Mouse (Mus musculus): ENCODE measurements around the gene Slc39a5. TPM values are rescaled to one million over a fixed set of nuclear protein-coding genes. Genes with fewer than 3 reads are reported as not detected.
A peak's percentile ranks its signal among the peaks of the same experiment; 100 is the strongest.

Slc39a5 gene
- total RNA-seq, 2 experiments from 2014 or later, result not detected

DNA sequence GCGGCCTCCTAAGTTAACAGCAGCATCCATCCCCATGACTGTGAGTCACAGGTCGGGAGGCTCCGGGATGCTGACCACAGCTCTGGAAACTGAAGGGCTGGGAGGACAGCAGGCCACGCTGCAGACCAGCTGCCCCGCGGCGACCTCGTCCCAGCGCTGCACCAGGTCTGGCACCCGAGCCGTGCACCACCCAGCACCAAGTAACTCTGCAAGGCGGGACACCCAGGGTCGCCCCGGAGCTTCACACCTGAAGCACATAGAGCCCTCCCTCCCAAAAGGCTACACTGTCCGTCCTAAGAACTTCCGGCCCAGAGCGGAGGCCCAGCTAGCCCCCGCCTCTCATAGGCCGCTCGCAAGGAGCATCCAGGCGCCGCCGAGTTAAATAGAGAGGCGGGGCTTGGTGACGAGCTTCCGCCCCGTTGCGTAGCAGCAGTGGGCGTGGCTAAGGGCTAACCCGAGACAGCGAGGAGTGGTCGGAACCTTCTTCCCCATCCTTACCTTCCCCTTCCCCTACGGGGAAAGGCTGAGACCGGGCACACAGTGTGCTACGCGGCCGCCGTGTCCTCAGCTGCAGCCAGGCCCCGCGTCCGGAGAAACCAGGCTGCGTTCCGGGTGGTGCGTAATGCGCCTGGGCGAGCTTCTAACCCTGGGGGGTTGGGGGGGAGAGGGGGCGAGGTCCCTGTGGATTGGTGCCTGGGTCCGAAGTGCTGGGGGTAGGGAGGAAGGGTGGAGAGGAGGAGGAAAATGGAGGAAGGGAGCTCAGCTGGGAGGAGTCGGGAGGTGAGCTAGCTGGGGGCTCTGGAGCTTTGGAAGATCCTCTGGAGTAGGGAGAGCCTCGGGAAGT, 10.4 kb upstream of the Slc39a5 start, which contains the start of the genes Nabp2 and Rnf41:
Gene Nabp2 (minus strand): TSS at position 282 of the 844 bp plus-strand sequence.
Gene Rnf41 (plus strand): TSS at position 447 of the 844 bp plus-strand sequence.
- ATAC-seq (replicated peaks; ENCODE audit: low FRiP score, poor library complexity, severe bottlenecking), result peak; percentile 82

DNA sequence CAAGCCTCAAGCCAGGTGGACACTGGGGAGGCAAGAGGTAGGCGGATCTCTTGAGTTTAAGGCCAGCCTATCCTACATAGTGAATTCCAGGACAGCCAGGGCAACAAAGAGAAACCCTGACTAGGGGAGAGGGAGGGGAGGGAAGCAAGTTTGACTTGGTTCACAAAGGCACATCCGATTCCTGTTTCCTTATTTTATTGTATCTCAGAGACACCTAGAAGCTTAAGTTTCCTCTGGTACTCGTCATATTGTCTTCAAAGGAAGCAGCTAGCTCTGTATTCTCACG, 9.5 kb upstream of the Slc39a5 start:
- no peak for ATAC-seq (replicated peaks; ENCODE audit: low FRiP score, poor library complexity, severe bottlenecking)

DNA sequence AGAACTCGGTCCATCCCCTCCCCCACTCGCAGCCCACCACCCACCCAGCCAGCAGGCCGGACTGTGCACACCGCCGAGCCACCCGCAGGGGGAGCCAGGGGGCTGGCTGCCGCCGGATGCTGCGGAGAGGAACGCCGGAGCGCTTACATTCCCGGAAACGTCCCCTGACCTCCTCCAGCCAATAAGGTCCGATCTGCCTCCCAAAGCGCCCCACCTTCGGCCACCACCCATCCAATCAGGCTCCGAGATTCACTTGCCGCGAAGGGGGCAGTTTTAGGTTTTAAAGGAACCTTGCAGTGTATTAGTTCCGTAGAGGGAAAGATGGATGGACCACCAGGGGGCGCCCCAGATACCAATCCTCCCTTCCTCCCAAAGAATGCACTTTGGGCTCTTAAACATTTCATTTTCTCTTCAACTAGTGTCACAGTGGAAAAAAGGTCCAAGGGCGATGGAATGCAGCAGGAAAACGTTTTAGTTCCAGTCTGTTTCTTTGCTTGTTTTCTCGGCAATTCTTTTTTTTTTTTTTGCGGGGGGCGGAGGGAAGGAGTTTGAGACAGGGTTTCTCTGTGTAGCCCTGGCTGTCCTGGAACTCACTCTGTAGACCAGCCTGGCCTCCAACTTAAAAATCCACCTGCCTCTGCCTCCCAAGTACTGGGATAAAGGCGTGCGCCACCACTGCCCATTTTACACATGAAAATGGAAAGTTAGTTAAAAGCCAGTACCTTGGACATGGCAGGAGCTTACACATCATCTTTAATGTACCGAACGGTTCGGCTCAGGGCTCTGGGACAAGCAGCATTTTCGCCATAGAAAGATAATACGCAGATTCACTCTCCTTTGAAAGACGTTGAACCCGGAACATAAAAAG, 8.9 kb upstream of the Slc39a5 start:
- peak; percentile 89 for ATAC-seq (replicated peaks; ENCODE audit: low FRiP score, poor library complexity, severe bottlenecking)

DNA sequence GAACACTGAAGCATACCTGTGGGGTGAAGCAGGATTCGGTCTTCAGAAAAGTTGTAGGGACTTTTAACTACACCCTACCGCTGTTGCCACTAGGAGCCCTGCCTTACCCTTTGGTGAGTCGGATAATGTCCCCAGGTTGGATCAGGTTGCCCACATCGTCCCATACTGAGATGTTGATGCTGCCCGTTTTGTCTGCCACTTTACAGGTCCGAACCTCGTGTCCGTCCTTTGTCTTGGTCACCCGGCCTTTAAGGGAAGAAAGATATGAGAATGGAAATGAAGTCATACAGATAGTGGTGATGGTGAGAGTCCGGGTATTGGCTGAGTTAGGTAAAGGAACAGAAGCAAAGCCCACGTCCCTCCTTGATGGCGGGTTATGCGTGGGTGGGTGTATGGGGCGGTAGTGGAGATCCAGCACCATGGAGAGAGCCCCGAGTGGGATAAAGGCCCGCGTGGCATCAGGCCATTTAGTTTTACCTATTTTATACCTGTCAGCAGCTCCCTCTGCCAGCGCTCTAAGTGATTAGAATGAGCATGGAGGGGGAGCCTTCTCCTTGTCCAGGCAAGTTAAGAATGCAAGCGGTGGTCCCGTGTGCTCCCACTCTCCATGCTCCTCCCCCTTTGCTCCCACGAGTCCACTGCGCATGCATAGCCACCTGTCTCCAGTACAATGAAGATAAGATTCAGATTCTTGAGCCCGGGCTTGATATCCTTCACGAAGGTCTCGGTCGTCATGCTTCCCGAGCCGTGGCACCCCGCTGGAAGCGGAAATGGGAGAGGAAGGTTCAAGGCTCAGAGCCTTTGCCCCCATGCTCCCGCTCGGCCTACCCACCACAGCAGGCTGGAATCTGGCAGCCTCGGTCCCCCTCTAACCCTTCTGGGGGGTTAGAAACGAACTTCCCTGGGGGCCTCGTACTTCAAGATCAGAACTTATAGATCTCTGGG, 7.8 kb upstream of the Slc39a5 start:
- ATAC-seq (replicated peaks; ENCODE audit: low FRiP score, poor library complexity, severe bottlenecking), result peak; percentile 1; the same call in 1 of the 2 replicates

DNA sequence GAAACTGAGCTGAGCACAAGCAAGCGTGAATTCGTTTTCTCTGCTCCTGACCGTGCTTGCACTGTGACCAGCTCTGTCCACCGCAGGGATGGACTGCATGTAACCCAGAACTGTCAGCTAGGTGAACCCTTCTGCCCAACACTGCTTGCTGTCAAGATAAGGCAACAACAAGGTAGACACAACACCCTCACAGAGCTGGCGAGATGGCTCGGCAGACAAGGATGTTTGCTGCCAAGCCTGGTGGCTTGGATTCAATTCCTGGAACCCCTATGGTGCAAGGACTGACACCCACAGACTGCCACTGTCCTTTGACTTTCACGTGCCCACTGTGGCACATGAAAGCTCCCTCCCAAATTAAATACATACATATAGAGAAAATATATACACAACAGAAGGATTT, 2.9 kb upstream of the Slc39a5 start:
- no peak for ATAC-seq (replicated peaks; ENCODE audit: low FRiP score, poor library complexity, severe bottlenecking)

DNA sequence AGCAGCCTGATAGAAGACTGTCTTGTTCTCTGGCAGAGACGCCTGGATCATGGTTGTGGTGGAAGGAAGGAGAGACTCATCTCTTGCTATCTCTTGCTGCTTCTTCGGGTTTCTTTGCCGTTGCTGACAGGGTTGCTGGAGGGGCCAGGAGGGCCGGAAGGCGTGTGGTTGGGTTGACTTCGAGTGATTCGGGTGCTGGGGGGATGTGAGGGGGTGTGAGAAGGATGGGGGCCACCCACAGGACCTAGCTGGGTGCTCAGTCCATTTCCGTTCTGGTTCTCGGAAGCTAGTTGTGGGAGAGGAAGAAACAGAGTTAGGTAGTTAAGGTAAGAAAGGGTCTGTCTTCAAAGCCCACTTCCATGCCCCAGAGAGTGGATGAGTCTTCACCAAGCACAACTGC, 609 bp upstream of the Slc39a5 start:
- ATAC-seq (replicated peaks; ENCODE audit: low FRiP score, poor library complexity, severe bottlenecking), result no peak

DNA sequence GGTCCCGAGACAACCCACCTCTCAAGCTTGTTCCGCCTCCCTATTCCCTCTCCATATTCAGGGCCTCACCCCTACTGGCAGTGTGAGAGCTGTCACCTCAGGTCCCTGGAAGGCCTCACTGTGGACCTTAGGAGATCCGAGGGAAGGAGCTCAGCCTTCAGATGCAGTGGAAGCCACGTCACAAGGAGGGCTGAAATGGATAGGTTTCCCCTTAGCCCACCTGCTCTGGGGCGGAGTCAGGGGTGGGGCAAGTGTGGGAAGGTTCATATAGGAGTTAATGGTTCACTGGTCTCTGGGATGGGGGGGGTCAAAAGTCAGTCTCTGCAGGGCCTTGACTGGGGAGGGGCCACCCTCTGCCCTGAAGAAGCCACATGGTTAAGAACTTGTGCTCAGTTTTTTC, 691 bp downstream of the Slc39a5 start:
- ATAC-seq (replicated peaks; ENCODE audit: low FRiP score, poor library complexity, severe bottlenecking), result no peak

DNA sequence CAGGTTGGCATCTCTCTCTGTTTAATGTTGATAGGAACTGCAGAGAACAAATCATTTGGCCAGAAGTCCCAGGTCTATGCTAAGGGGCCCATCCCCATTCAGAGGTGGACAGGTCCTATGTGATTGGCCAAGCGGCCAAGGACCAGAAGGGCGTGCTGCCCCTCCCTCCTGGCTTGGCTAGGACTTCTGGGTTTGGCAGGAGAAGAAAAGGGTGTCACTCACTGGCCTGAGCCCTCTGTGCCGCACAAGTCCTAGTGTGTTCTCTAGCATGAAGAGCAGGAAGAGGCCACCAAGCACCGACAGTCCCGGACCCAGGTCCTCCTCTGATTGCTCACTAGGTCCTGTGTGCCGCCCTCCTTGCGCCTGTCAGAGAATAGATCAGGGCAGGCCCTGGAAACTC, 3.6 kb downstream of the Slc39a5 start:
- no peak for ATAC-seq (replicated peaks; ENCODE audit: low FRiP score, poor library complexity, severe bottlenecking)

DNA sequence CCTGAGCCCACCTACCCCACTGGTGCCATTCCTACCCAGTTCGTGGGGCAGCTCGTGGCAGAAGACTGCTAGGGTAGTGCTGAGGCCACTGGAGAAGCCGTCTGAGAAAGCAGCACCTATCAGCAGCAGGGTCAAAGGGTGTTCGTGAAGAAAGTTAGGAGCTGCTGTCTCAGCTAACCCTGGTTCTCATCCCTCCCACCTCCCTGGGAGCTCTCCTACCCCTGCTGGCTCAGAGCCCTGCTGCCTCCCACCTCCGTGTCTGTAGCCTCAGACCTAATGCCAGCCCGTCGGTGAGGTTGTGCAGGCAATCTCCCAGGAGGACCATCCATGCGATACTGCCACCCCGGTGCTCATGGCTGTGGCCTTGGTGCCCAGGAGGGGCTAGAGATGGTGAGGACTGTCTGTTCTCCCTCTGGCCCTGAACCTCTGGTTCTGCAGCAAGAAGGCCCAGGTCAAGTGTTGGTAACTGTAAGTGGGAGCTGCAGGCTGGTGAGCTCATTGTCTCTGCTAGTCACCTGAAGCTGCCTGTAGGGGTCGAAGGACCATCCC, 4.2 kb downstream of the Slc39a5 start:
- 0 out of 2 replicates have a peak, but pooled peaks have one; percentile 17 for ATAC-seq (replicated peaks; ENCODE audit: low FRiP score, poor library complexity, severe bottlenecking)

DNA sequence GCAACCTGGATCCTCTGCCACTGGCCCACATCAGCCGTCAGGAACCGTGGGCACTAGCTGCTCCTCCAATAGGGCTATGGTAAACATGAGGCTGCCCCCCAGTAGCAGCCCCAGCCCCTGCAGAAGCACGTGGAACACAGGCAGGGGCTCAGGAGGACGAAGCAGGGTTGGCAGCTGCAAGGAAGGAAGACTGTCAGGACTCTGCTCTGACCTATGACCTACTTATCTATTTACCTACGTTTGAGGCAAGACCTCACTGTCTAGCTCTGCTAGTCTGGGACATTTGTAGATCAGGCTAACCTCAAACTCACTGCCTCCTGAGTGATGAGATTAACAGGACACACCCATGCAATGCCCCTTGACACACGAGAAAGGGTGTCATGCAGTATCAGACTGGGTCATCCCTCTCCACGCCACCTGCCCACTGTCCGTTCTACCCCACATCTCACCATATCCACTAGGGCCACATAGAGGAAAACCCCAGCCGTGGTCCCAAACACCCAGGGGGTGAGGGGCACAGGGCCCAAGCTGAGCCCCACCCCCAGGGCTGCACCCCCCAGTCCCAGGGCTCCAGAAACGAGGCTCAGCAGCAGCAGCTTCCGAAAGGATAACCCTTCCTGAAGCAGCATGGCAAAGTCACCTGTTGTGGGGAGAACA, 4.9 kb downstream of the Slc39a5 start:
- no peak for ATAC-seq (replicated peaks; ENCODE audit: low FRiP score, poor library complexity, severe bottlenecking)

DNA sequence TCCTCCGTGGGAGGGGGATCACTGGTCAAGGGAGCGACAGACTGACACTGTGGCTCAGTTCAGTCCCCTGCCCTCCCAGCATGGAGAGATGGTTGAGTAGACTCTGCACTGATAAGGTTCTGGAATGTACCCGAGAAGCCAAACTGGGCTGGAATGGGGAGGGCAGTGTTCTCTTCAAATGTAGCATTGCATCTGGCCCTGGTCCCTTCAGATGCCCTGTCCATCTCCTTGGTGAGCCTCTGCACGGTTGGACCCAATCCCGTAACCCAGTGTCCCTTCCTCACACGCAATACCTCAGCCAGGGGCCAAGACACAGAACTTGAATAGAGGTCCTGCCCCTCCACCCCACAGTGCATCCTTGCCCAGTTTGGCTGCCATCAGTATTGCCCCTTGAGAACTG, 9.2 kb downstream of the Slc39a5 start:
- no peak for ATAC-seq (replicated peaks; ENCODE audit: low FRiP score, poor library complexity, severe bottlenecking)

DNA sequence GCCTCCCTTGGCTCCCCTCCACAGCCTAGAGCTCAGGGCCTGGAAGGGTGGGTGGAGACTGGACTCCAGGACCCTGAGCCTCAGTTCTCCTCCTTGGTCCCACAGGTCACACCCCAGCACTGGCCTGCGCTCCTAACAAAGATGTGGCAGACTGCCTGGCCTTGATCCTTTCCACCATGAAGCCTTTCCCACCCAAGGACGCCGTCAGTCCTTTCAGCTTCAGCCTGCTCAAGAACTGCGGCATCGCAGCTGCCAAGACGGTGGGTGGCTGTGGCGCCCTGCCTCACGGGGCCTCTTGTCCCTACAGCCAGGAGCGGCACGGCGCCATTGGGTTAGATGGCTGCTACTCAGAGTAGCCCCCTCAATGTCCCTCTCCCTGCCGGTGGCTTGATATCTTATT, 10.7 kb downstream of the Slc39a5 start:
- no peak for ATAC-seq (replicated peaks; ENCODE audit: low FRiP score, poor library complexity, severe bottlenecking)

DNA sequence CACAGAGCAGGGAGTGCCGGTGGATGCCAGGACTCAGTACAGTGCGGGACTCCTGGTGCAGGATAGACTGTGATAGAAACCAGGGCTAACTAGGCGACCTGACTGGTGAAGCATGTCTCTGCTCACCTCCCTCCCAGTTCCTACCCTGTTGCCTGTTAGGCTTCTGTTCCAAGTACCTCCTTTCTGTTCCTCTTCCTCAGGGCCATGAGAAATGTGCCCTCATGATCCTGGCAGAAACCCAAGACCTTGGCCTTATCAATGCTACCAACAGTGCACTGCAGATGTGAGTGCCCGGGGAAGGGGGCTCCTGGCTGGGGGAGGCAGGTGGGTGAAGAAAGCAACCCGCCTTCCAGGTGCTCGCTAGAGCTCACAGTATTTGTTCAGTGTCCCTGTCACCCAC, 11.5 kb downstream of the Slc39a5 start:
- no peak for ATAC-seq (replicated peaks; ENCODE audit: low FRiP score, poor library complexity, severe bottlenecking)

DNA sequence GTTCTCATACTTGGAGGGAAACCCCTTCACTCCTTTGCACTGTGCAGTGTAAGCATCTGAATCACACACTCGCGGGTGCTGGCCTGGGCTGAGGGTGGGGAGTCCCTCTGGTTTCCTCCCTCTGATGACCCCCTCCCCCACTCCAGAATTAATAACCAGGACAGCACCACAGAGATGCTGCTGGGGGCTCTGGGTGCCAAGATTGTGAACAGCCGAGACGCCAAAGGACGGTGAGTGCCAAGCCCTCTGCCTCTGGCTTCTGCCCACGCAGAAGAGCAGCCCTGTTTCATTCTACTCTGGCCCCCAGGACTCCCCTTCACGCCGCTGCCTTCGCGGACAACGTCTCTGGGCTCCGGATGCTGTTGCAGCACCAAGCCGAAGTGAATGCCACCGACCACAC, 12.1 kb downstream of the Slc39a5 start:
- no peak for ATAC-seq (replicated peaks; ENCODE audit: low FRiP score, poor library complexity, severe bottlenecking)

DNA sequence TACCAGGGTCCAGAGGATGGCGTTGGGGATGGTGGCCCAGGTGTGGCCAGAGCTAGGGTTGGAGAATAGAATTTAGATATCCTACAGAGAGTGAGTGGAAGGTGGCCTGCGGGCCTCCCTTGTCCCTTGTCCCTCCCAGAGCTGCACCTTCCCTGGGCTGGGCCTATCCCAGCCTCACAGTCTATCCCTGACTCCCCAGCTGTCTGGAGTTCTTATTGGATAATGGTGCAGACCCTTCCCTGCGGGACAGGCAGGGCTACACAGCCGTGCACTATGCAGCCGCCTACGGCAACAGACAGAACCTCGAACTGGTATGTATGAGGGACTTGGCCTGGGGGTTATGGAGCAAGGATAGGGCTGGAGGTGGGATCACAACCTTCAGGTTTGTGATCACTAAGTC, 15.1 kb downstream of the Slc39a5 start:
- no peak for ATAC-seq (replicated peaks; ENCODE audit: low FRiP score, poor library complexity, severe bottlenecking)

DNA sequence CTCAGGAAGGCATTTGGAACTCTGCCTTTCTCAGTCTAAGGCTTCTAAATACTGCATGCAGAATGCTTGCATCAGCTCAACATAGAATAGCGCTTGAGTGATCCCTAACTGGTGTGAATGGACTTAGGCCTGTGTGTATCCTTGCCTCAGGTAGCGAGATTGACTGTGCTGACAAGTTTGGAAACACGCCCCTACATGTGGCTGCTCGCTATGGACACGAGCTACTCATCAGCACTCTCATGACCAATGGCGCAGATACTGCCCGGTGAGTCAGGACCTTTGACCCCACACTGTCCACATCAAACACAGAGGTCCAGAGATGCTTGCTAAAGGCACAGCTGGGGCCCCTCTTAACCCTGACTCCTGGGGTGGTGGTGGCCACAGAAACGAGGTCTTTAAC, 18.5 kb downstream of the Slc39a5 start:
- ATAC-seq (replicated peaks; ENCODE audit: low FRiP score, poor library complexity, severe bottlenecking), result no peak

DNA sequence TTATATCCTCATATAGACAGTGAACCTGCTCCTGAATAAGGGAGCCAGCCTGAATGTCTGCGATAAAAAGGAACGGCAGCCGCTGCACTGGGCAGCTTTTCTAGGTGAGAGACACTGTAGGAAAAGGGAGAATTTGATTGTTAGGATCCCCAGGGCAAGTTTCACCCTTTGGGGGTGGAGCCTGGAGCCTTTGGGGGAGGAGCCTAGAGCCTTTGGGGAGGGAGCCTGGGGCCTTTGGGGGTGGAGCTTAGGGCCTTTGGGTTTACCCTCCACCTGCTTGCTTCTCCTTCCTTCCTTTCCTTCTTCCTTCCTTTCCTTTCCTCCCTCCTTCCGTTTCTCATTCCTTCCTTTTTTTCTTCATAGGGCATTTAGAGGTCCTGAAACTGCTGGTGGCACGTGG, 20.5 kb downstream of the Slc39a5 start:
- ATAC-seq (replicated peaks; ENCODE audit: low FRiP score, poor library complexity, severe bottlenecking), result no peak

DNA sequence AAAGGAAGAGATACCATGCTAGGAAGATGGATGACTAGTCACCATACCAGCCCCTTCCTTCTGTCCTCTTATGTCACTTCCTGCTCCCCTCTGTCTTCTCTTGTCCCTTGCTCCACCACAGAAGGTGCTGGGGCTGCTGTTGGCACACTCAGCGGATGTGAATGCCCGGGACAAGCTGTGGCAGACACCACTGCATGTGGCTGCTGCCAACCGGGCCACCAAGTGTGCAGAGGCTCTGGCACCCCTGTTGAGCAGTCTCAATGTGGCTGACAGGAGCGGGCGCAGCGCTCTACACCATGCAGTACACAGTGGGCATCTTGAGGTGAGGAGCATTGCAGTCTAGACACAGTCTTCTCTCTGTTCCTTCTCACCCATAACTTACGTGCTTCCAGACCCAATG, 21.8 kb downstream of the Slc39a5 start:
- no peak for ATAC-seq (replicated peaks; ENCODE audit: low FRiP score, poor library complexity, severe bottlenecking)

DNA sequence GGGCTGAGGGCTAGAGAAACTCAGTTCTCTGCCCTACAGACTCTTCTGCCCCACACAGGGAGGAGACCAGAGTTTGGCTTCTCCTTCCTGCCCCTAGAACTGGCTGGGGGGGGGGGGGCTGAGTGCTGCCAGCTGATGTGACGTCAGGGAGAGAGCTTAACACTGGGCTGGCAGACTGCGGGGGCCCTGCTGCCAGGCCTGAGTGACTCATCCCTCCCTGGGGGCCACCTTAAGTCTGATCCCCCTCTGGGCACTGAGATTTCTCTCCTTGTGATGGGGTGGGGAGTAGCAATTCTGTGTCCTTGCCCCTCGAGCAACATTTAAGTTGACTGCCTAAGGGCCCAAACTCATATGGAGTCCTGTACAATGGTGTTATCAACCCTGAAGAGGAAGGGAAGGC, 22.6 kb downstream of the Slc39a5 start:
- ATAC-seq (replicated peaks; ENCODE audit: low FRiP score, poor library complexity, severe bottlenecking), result no peak
